Mouse (Mus musculus) lung, adult 2 months (tissue): ENCODE results near the gene Asphd2. TPM values are rescaled to one million over a fixed set of nuclear protein-coding genes. Genes with fewer than 3 reads are reported as not detected.

Experiments used
- DNase-seq: peaks from one replicate; pipeline ENCODE4 v3.0.0; 2022
- H3K4me1 ChIP-seq: fragments of 200-500 bp; 2 replicates; pipeline ENCODE4 v1.6.1; 2011; ENCODE audit warnings: low read length; ENCODE audit not compliant: control insufficient read depth, insufficient read depth
- H3K4me3 ChIP-seq: fragments of 200-500 bp; replicated peaks from 2 replicates; pipeline ENCODE3; 2011; ENCODE audit warnings: low read depth, mild to moderate bottlenecking, control low read depth, low read length; ENCODE audit errors: extremely low read depth
- CTCF ChIP-seq: fragments of 200-500 bp; IDR thresholded peaks from 2 replicates; pipeline ENCODE4 v1.5.1; 2011; ENCODE audit warnings: mild to moderate bottlenecking, low read length, control low read depth; ENCODE audit not compliant: insufficient read depth
- POLR2A ChIP-seq: fragments of 200-500 bp; IDR thresholded peaks from 2 replicates; pipeline ENCODE4 v1.6.1; 2011; ENCODE audit warnings: low read depth, mild to moderate bottlenecking, control low read depth, low read length, borderline replicate concordance; ENCODE audit errors: extremely low read depth
- WGBS: fragments of 180-500 bp; shearing (Covaris S2); methylation state at CpG from one replicate; pipeline ENCODE4 v1.1.7; 2018; 5-methylcytosine and 5-hydroxymethylcytosine counted together
- polyA plus RNA-seq: library from polyadenylated mRNA; depleted of rRNA; stranded (reverse); fragments of >200 nt; gene quantifications from 2 replicates; pipeline ENCODE4 v1.2.3, GENCODE M21; 2012

Gene Asphd2
- polyA plus RNA-seq, 1 experiment, result 0.56 TPM

DNA sequence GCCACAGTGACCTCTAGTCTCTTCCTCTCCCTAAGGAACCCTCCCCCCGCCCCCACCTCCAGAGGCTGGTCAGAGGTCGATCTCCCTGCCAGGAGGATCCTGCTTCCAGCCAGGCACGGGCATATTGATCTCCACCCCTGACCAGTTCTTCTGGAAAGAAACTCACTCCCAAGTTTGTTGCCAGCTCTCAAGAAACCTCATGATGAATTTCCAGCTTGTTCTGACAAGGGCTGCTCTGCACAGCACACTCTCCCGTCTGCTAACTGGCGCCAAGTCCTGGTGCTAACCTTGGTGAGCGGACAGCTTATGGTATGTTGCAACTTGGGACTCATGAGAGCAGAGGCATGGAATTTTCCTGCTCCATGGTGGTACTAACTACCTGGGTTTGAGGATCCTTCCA lies 15.9 kb downstream of the Asphd2 start:
- Histone ChIP-seq H3K4me3 (no peak overlapping the region), H3K4me1 (no peaks in the 10 kb centered on the region)
- DNase-seq, result no peak
- TF ChIP-seq CTCF (no peak), POLR2A (no peak)
- 75% methylated on average over 6 of the region's 6 CpGs for WGBS

DNA sequence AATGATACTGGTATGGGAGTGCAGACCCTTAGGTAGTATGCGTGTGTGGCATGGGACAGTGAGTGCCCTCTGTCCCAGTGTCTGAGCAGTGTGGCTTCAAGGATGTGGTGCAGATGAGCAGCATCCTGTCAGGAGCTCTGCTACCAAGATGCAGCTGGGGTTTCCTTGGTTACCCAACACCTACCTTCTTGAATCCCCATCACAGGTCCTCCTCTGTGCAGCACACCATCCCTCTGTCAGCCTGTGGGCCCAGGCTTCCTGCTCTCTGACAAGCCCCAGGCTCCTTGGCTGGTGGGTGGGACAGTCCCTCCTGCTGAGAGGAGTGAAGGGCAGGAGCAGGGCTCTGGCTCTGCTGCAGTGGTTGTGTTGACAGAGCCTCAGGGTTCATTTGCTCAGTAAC lies 17.3 kb downstream of the Asphd2 start:
- DNase-seq, result no peak
- 93% methylated on average over 1 of the region's 1 CpGs for WGBS
- no peak for TF ChIP-seq POLR2A
- no peak for TF ChIP-seq CTCF

DNA sequence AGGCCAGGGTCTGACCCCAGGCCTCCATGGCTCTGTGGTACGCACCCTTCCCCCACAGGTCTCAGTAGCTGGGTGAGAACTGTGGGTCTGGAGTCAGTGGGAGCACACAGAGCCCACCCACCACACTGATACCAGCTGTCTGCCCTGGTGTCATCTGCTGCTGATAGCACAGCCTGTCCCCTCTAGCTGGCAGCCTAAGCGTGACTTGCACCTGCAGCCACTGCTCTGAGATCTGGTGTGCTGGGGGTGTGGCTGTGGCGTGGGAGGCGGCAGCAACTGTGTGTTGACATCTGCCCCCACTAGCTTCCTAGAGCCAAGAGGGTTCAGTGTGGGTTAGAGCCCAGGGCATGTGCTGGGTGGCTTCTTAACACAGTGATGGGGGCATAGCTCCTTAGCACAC lies 18.6 kb downstream of the Asphd2 start:
- DNase-seq, result no peak
- TF ChIP-seq POLR2A, result no peak
- TF ChIP-seq CTCF, result no peak
- Histone ChIP-seq H3K4me1 (no peaks in the 10 kb centered on the region), H3K4me3 (no peak overlapping the region)
- 91% methylated on average over 4 of the region's 4 CpGs for WGBS

More for the DNA sequence above, 17.3 kb downstream of the Asphd2 start:
- Histone ChIP-seq H3K4me1 (no peaks in the 10 kb centered on the region), H3K4me3 (no peak overlapping the region)

DNA sequence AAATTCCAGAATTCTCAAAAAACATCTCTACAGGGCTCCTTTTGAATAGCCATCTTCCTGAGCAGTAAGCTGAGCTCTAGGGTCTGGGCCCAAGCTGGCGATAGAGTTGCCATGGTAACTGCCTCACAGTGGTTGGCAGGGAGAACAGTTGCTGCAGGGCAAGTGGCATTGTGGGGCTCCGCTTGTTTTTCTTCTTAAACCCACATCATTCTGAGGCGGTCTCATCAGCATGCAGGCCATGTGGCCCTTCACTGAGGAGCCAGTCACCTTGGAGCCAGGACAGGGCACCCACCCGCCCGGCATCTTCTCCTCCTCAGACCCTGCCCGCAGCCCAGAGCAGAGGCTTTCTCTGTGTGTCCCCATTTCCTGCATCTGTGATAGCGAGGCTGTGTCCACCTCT lies 22.7 kb downstream of the Asphd2 start:
- no peak for DNase-seq
- H3K4me3 ChIP-seq, result no peak overlapping the region
- no peak for TF ChIP-seq POLR2A
- no peak for TF ChIP-seq CTCF
- 79% methylated on average over 7 of the region's 7 CpGs for WGBS
- H3K4me1 ChIP-seq, result no peaks in the 10 kb centered on the region

DNA sequence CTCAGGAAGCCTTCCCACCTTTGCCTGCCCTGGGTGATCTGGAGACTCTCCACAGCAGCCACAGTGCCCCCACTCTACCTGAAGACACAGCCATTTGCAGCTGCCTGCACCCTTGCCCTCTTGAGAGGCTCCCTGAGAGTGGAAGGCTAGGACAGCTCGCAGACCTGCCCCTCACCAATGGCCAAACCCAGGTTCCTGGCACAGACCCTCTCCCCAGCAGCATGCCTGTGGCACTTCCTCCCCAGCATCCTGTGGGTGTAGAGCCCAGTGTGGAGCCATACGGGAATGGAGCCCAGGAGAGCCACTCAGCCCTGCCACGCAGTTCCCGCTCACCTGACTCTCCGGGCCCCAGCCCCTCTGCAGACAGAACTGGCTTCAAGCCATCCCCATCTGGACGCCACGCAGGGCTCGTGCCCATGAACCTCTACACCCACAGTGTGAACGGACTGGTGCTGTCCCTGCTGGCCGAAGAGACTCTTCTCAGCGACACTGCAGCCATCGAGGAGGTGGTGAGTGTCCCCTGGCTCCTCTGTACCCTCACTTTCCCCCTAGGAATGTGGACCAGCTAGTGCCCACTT lies 24.3 kb downstream of the Asphd2 start:
- no peak for DNase-seq
- Histone ChIP-seq H3K4me3 (no peak overlapping the region), H3K4me1 (no peaks in the 10 kb centered on the region)
- TF ChIP-seq POLR2A, result no peak
- no peak for TF ChIP-seq CTCF
- 92% methylated on average over 12 of the region's 12 CpGs for WGBS

DNA sequence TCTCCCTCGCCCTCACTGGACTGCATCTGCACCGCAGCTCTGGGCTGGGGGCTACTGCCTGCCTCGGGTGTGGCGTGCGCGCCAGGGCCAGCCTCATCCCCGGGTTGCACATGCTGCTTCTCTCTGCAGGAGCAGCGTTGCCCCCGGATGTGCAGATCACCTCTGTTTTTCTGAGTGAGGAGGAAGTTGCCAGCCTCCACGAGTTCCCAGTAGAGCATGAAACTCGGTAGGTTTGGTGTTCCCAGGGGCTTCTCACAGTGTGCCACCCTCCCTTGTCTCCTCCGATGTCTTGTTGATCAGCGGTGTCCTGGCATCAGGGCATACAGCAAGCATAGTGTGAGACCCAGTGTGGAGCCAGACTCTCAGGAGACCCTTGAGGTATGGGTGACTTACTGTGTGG lies 25.3 kb downstream of the Asphd2 start:
- no peaks in the 10 kb centered on the region for H3K4me1 ChIP-seq
- 87% methylated on average over 13 of the region's 13 CpGs for WGBS
- no peak for DNase-seq
- H3K4me3 ChIP-seq, result no peak overlapping the region
- TF ChIP-seq POLR2A (no peak), CTCF (no peak)

DNA sequence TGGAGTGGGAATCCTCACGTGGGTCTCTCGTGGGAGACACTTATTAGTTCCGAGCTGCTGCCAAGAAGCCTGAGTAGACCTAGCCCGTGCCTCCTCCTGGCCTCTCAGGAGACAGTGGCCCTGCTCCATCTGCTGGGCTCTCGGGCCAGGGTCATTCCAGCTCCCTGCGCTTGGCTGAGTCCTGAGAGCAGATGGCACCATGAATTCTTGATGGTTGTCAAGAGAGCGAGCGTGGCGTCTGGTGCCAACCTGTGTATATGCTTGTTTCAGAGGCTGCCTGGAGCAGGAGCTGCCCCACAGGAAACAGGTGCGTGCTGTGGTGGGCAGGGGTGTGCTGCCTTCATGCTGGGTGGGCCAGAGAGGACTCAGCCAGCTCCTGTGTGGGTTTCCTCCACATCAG lies 26.0 kb downstream of the Asphd2 start:
- Histone ChIP-seq H3K4me1 (no peaks in the 10 kb centered on the region), H3K4me3 (no peak overlapping the region)
- DNase-seq, result no peak
- WGBS, result 89% methylated on average over 10 of the region's 10 CpGs
- TF ChIP-seq POLR2A (no peak), CTCF (no peak)

DNA sequence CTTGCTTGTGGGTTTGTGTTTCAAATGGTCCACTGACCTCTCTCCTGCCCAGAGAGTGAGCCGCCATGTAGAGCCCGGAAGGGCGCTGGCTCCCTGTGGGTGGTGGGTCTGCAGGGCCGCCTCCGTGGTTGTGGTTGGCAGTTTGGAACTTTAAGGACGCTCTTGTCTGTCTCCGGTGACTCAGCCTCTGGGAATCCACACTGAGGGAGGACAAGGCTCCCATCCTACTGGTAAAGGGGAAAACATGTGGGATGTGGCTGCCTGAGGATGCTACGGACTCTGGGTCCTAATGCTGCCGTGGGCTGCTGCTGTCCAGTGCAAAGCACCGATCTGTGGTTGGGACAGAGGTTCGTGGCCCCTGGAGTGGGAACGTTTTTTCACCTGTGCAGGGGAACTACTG lies 26.7 kb downstream of the Asphd2 start:
- H3K4me1 ChIP-seq, result no peaks in the 10 kb centered on the region
- H3K4me3 ChIP-seq, result no peak overlapping the region
- TF ChIP-seq POLR2A (no peak), CTCF (no peak)
- WGBS, result 79% methylated on average over 12 of the region's 12 CpGs
- DNase-seq, result no peak

DNA sequence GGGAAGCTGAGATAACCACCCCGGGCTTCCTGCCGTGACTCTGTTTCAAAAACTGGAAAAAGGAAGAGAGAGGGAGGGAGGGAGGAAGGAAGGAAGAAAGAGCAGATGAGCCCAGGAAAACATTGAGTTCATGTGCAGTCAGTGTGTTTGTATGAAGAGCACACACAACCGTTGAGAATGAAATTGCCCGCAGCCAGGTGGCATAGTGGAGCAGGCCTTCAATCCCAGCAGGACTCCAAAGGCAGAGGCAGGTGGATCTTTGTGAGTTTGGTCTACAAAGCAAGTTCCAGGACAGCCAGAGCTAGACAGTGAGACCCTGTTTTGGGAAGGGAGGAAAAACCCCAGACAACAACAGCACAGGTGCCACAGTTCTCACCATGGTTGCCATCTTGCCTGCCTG lies 27.3 kb downstream of the Asphd2 start:
- TF ChIP-seq CTCF (no peak), POLR2A (no peak)
- WGBS, result 79% methylated on average over 4 of the region's 4 CpGs

DNA sequence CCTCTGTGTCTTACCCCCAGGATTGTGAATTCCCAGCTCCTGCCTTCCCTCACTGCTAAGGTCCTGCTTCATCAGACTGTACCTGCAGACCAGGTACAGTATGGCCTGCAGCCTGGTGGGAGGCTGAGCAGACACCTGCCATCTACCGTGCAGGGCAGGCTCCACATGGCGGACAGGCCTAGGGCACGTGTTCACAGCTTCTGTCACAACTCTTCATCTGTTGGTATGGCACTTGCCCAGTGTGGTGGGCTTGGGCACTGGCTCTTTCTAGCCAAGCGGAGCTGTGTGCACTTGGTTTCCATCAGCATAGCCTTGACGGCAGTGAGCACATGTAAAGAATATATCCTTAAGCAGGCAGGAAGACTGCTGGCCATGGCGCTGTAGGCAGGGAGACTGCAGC lies 27.8 kb downstream of the Asphd2 start:
- H3K4me3 ChIP-seq, result no peak overlapping the region
- no peak for DNase-seq
- 92% methylated on average over 6 of the region's 6 CpGs for WGBS
- no peak for TF ChIP-seq CTCF
- no peak for TF ChIP-seq POLR2A
- no peaks in the 10 kb centered on the region for H3K4me1 ChIP-seq

More for the DNA sequence above, 27.3 kb downstream of the Asphd2 start:
- H3K4me1 ChIP-seq, result no peaks in the 10 kb centered on the region
- DNase-seq, result no peak
- no peak overlapping the region for H3K4me3 ChIP-seq

DNA sequence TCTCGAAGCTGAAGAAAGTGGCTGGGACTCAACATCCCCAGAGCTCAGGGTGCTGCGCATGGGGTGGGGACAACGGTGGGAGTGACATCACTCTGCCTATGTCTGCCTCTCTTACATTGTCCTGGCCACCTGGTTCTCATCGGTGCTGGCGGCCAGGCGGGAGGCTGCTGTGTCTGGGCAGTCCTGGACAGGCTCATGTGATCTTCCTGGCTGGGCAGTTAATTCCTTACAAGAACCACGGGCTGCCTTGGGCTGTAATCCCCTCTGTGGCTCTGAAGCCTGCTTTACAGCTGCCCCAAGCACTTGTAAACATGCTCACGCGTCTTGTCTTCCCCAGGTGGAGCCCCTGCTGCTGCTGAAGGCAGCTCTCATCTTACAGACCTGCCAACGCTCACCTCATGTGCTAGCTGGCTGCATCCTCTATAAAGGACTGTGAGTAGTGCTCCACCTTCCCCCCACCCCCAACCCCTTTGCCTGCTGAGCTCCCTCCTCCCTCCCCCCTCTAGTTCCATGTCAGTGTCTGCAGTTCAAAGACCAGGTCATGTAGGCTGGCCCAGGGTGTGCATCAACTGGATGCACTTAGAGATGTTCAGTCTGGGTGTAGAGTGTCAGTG lies 30.4 kb downstream of the Asphd2 start:
- DNase-seq, result no peak
- WGBS, result 80% methylated on average over 10 of the region's 10 CpGs
- Histone ChIP-seq H3K4me1 (no peaks in the 10 kb centered on the region), H3K4me3 (no peak overlapping the region)
- TF ChIP-seq POLR2A (no peak), CTCF (no peak)
